Mouse (Mus musculus) retina, adult 2 months (tissue): Measurements from ENCODE around the gene Id1.

Experiments
- DNase-seq: peaks from one replicate; pipeline ENCODE4 v3.0.0-alpha.2; 2012; ENCODE audit warnings: low read depth, low spot score

Id1 gene

GRCm38 (mm10) chr2:152736090-152736601 is at the start of gene Id1:
TSS of gene Id1 (plus strand) at chr2:152736251.
- DNase-seq, result no peak

GRCm38 (mm10) chr2:152686399-152686798 is 49.7 kb upstream of the Id1 start:
- no peak for DNase-seq

- DNase-seq, result peak; percentile 94
Observed at GRCm38 (mm10) chr2:152686806-152687267, 49.2 kb upstream of the Id1 start, which contains the start of gene Mcts2. TSS of gene Mcts2 (plus strand) at chr2:152687035.

GRCm38 (mm10) chr2:152691564-152692217 is 44.4 kb upstream of the Id1 start:
- DNase-seq, result no peak

GRCm38 (mm10) chr2:152693233-152693632 is 42.8 kb upstream of the Id1 start:
- no peak for DNase-seq

GRCm38 (mm10) chr2:152693735-152694134 is 42.3 kb upstream of the Id1 start:
- DNase-seq, result no peak

- no peak for DNase-seq
Observed at GRCm38 (mm10) chr2:152694708-152695107, 41.3 kb upstream of the Id1 start.

GRCm38 (mm10) chr2:152696016-152696415 is 40.0 kb upstream of the Id1 start:
- DNase-seq, result no peak

GRCm38 (mm10) chr2:152696476-152697164 is 39.4 kb upstream of the Id1 start:
- peak; percentile 80 for DNase-seq

- no peak for DNase-seq
Observed at GRCm38 (mm10) chr2:152700138-152700537, 35.9 kb upstream of the Id1 start.

GRCm38 (mm10) chr2:152700725-152701124 is 35.3 kb upstream of the Id1 start:
- no peak for DNase-seq

GRCm38 (mm10) chr2:152703596-152704255 is 32.3 kb upstream of the Id1 start:
- no peak for DNase-seq

GRCm38 (mm10) chr2:152704256-152704605 is 31.8 kb upstream of the Id1 start:
- no peak for DNase-seq

- no peak for DNase-seq
Observed at GRCm38 (mm10) chr2:152704811-152705370, 31.2 kb upstream of the Id1 start.

- no peak for DNase-seq
Observed at GRCm38 (mm10) chr2:152705993-152706571, 30.0 kb upstream of the Id1 start.

- no peak for DNase-seq
Observed at GRCm38 (mm10) chr2:152707186-152707585, 28.9 kb upstream of the Id1 start.

- DNase-seq, result no peak
Observed at GRCm38 (mm10) chr2:152707627-152708026, 28.4 kb upstream of the Id1 start.

GRCm38 (mm10) chr2:152709066-152709465 is 27.0 kb upstream of the Id1 start:
- DNase-seq, result no peak

- DNase-seq, result no peak
Observed at GRCm38 (mm10) chr2:152716241-152716772, 19.7 kb upstream of the Id1 start.

- DNase-seq, result no peak
Observed at GRCm38 (mm10) chr2:152717652-152718051, 18.4 kb upstream of the Id1 start.

GRCm38 (mm10) chr2:152718076-152718475 is 18.0 kb upstream of the Id1 start:
- DNase-seq, result no peak
